In the genomic region with DNA sequence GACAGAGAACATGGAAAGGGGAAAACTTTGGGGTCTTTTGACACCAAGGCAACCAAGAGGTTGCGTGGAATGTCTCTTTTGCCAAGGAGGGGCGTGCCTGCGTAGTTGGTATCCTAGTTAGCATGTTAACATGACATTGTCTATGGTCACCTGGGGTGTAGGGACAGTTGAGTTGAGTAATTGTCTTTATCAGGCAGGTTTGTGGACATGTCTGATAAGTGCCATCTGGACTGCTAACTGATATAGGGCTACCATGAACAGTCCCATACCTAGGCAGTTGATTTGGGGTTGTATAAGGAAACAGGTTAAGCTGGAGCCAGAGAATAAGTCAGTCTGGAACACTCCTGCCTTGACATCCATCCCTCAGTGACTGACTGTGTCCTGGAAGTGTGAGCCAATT, we compare ENCODE assay signal across 21 mouse cellular contexts.
"Had no signal": no experiment of that assay in that cellular context is flagged by ENCODE, and none has a peak within 500 bp of the region (broad histone marks: within the 10 kb centered on the region; RNA-seq: fewer than 3 reads in every experiment).

No protein-coding gene starts in this region.

- H3K4me2 ChIP-seq: heart, embryonic 11.5 days; heart, embryonic 12.5 days; heart, embryonic 13.5 days; heart, embryonic 15.5 days; hindbrain, embryonic 12.5 days; hindbrain, embryonic 13.5 days; hindbrain, embryonic 14.5 days; hindbrain, embryonic 15.5 days; intestine, embryonic 15.5 days; kidney, embryonic 15.5 days had no signal

- H3K27ac ChIP-seq: heart, embryonic 10.5 days; heart, embryonic 13.5 days; heart, embryonic 15.5 days; hindbrain, embryonic 12.5 days; hindbrain, embryonic 13.5 days; hindbrain, embryonic 14.5 days; hindbrain, embryonic 15.5 days; hindbrain, postnatal 0 days; intestine, embryonic 15.5 days; kidney, embryonic 15.5 days; kidney, postnatal 0 days; layer of hippocampus, adult 2 months; left cerebral cortex, adult 2 months had no signal

- DNase-seq: kidney, adult 11 months; kidney, adult 18-20 months; layer of hippocampus, postnatal 36 days had no signal

- H3K9me3 ChIP-seq: heart, embryonic 10.5 days; heart, embryonic 12.5 days; heart, embryonic 13.5 days; heart, embryonic 15.5 days; hindbrain, embryonic 10.5 days; hindbrain, embryonic 12.5 days; hindbrain, embryonic 13.5 days; hindbrain, embryonic 15.5 days; intestine, embryonic 15.5 days; kidney, embryonic 15.5 days had no signal

- H3K9ac ChIP-seq: heart, embryonic 12.5 days; heart, embryonic 13.5 days; heart, embryonic 15.5 days; hindbrain, embryonic 12.5 days; hindbrain, embryonic 13.5 days; hindbrain, embryonic 14.5 days; hindbrain, embryonic 15.5 days; intestine, embryonic 15.5 days; kidney, embryonic 15.5 days had no signal

- ATAC-seq: hindbrain, embryonic 16.5 days; intestine, embryonic 15.5 days; intestine, embryonic 16.5 days had no signal

- H3K36me3 ChIP-seq: heart, embryonic 10.5 days; heart, embryonic 12.5 days; heart, embryonic 13.5 days; heart, embryonic 15.5 days; hindbrain, embryonic 10.5 days; hindbrain, embryonic 12.5 days; hindbrain, embryonic 13.5 days; hindbrain, embryonic 15.5 days; intestine, embryonic 15.5 days; kidney, embryonic 15.5 days had no signal

- H3K27me3 ChIP-seq: heart, embryonic 13.5 days; heart, embryonic 15.5 days; hindbrain, embryonic 15.5 days; intestine, embryonic 15.5 days; kidney, embryonic 15.5 days had no signal

- H3K4me3 ChIP-seq: heart, embryonic 10.5 days; heart, embryonic 12.5 days; heart, embryonic 13.5 days; heart, embryonic 15.5 days; hindbrain, embryonic 10.5 days; hindbrain, embryonic 12.5 days; hindbrain, embryonic 13.5 days; hindbrain, embryonic 15.5 days; intestine, embryonic 15.5 days; kidney, embryonic 15.5 days; layer of hippocampus, adult 2 months; left cerebral cortex, adult 2 months had no signal
